Mouse (Mus musculus): ENCODE measurements around the gene H2-Eb2. TPM values are rescaled to one million over a fixed set of nuclear protein-coding genes. Genes with fewer than 3 reads are reported as not detected.

Gene H2-Eb2
- polyA plus RNA-seq, 1 experiment from 2014 or later = not detected

- no peak for TF ChIP-seq CTCF (IDR thresholded peaks at IDR 0.05; ENCODE audit: low read depth)
- Histone ChIP-seq H3K4me1 (replicated peaks; ENCODE audit: insufficient read depth, low read length) (no peaks in the 10 kb centered on the region), H3K4me3 (replicated peaks; ENCODE audit: low read depth, low read length) (no peak overlapping the region), H3K9ac (ENCODE audit: low read depth, low read length) (no peak overlapping the region), H3K36me3 (ENCODE audit: insufficient read depth, low read length) (no peaks in the 10 kb centered on the region), H3K4me2 (ENCODE audit: low read length) (no peak overlapping the region), H3K27me3 (ENCODE audit: insufficient read depth, low read length) (no peaks in the 10 kb centered on the region), H3K27ac (no peak overlapping the region), H3K9me3 (replicated peaks; ENCODE audit: low read length) (no peaks in the 10 kb centered on the region)
- 86% methylated on average over 7 of the region's 7 CpGs for WGBS
- ATAC-seq (replicated peaks; ENCODE audit: low FRiP score, low read depth) (no peak), DNase-seq (ENCODE audit: low spot score) (no peak)
Observed at GRCm38 (mm10) chr17:34345486-34345885, 20.0 kb downstream of the H2-Eb2 start.

DNA sequence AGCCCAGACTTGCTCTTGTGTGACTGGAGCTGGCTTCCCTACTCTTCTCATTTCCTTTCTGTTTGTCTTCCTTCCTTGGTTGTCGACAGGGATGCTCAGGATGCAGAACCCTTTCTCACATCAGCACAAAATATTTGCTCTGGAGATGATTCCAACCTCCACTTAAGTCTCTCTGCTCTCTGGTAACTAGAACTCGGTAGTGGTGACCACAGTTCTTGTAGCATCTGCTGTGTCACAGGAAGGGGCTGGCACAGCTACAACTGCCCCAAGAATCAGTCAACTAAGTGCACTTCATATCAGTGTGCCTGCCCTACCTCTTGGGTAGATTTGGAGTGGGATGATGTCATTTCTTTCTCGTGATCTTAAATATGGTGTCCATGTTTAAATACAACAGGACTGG lies 20.6 kb downstream of the H2-Eb2 start:
- H3K4me3 ChIP-seq (replicated peaks; ENCODE audit: low read depth, low read length) = no peak overlapping the region
- H3K27me3 ChIP-seq (ENCODE audit: insufficient read depth, low read length) = no peaks in the 10 kb centered on the region
- H3K27ac ChIP-seq = no peak overlapping the region
- no peaks in the 10 kb centered on the region for H3K4me1 ChIP-seq (replicated peaks; ENCODE audit: insufficient read depth, low read length)
- WGBS = 68% methylated on average over 3 of the region's 3 CpGs
- no peak for DNase-seq (ENCODE audit: low spot score)
- no peak overlapping the region for H3K9ac ChIP-seq (ENCODE audit: low read depth, low read length)
- TF ChIP-seq CTCF (IDR thresholded peaks at IDR 0.05; ENCODE audit: low read depth) = no peak
- no peak overlapping the region for H3K4me2 ChIP-seq (ENCODE audit: low read length)
- no peaks in the 10 kb centered on the region for H3K36me3 ChIP-seq (ENCODE audit: insufficient read depth, low read length)
- ATAC-seq (replicated peaks; ENCODE audit: low FRiP score, low read depth) = no peak
- no peaks in the 10 kb centered on the region for H3K9me3 ChIP-seq (replicated peaks; ENCODE audit: low read length)

DNA sequence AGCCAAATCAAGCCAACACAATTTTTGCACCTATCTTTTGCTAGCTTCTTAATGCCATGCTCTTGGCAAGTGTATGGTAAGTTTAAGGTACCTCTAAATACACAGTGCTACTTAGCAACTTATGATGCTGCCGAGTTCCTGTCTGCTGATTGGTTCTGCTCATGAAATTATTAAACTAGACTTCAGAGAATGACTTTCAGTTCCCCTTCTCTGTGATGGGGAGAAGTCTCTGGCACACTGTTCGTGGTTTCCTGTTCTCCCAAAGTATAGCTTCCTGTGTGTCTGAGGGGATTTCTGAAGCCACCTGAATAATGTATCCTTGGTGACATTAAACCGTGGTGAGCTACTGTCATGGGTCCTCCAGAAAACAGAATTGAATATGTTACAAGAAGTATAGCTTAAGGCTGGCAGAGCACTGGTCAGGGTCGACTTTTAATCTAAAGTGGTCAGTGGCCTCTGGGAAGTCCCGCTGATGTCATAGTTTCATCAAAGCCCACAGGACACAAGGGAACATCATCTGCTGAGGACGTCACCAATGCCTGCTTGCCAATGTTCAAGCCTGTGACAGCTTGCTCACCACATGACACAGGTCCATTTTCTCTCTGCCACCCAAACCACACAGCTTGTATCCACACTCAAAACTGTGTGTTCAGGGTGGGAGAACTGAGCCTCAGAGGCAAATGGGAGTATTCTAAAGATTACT lies 22.3 kb downstream of the H2-Eb2 start:
- WGBS = 67% methylated on average over 6 of the region's 6 CpGs
- peak; percentile 60 for DNase-seq (ENCODE audit: low spot score)

DNA sequence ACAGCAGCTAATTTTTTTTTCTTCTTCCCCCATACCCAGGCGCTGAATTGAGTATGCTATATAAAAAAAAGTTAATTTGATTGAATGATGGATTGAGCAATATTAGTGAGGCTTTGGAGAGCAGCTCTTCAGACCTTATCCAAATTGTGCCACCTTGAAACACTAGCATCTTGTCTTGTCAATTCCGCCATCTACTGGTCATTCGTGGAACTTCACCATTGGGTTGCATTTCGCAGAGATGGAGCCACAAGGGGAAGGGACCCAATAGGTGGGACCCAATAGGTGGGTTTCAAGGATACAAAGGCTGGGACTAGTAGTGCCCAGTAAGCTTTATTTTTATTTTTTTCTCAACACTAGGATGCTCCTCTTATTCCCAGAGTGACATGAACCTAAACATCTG lies 24.0 kb downstream of the H2-Eb2 start:
- DNase-seq (ENCODE audit: low spot score) = peak; percentile 83
- TF ChIP-seq CTCF (IDR thresholded peaks at IDR 0.05; ENCODE audit: low read depth) = peak; percentile 93
- no peak overlapping the region for H3K4me3 ChIP-seq (replicated peaks; ENCODE audit: low read depth, low read length)

More for the DNA sequence above, 22.3 kb downstream of the H2-Eb2 start:
- no peak overlapping the region for H3K4me2 ChIP-seq (ENCODE audit: low read length)
- H3K27me3 ChIP-seq (ENCODE audit: insufficient read depth, low read length) = no peaks in the 10 kb centered on the region
- no peak overlapping the region for H3K4me3 ChIP-seq (replicated peaks; ENCODE audit: low read depth, low read length)
- no peaks in the 10 kb centered on the region for H3K36me3 ChIP-seq (ENCODE audit: insufficient read depth, low read length)
- TF ChIP-seq CTCF (IDR thresholded peaks at IDR 0.05; ENCODE audit: low read depth) = no peak
- no peak for ATAC-seq (replicated peaks; ENCODE audit: low FRiP score, low read depth)
- no peak overlapping the region for H3K9ac ChIP-seq (ENCODE audit: low read depth, low read length)
- no peaks in the 10 kb centered on the region for H3K9me3 ChIP-seq (replicated peaks; ENCODE audit: low read length)
- H3K4me1 ChIP-seq (replicated peaks; ENCODE audit: insufficient read depth, low read length) = no peaks in the 10 kb centered on the region
- no peak overlapping the region for H3K27ac ChIP-seq

DNA sequence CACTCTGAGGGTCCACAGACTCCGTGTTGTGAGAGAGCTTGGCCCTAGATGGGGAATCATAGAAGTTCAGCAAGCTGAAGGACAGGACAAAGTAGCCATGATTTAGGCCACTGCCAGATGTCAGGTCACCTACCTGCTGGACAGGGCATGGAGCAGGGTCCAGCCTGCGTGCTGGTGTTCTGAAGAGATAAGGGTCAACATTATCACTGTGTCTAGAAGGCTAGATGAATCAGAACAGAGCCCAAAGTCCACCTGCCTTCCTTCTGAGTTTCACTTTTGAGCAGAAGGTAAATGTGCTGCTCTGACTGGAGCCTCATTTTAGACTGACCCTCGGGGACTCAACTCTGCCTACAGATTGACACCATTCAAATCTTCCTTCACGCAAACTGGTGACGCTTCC lies 29.1 kb downstream of the H2-Eb2 start, which contains the start of gene Btnl2:
Btnl2 (plus strand) TSS at position 284 of the 400 bp plus-strand sequence.
- 86% methylated on average over 5 of the region's 5 CpGs for WGBS
- Histone ChIP-seq H3K4me3 (replicated peaks; ENCODE audit: low read depth, low read length) (no peak within 1 kb of the TSS), H3K9ac (ENCODE audit: low read depth, low read length) (no peak within 1 kb of the TSS), H3K4me1 (replicated peaks; ENCODE audit: insufficient read depth, low read length) (no peaks in the 10 kb centered on the region), H3K36me3 (ENCODE audit: insufficient read depth, low read length) (no peaks in the 10 kb centered on the region), H3K4me2 (ENCODE audit: low read length) (no peak within 1 kb of the TSS), H3K9me3 (replicated peaks; ENCODE audit: low read length) (no peaks in the 10 kb centered on the region), H3K27me3 (ENCODE audit: insufficient read depth, low read length) (no peaks in the 10 kb centered on the region), H3K27ac (no peak within 1 kb of the TSS)
- DNase-seq (ENCODE audit: low spot score) (no peak), ATAC-seq (replicated peaks; ENCODE audit: low FRiP score, low read depth) (no peak)
- no peak for TF ChIP-seq CTCF (IDR thresholded peaks at IDR 0.05; ENCODE audit: low read depth)

More for the DNA sequence above, 24.0 kb downstream of the H2-Eb2 start:
- Histone ChIP-seq H3K4me1 (replicated peaks; ENCODE audit: insufficient read depth, low read length) (no peaks in the 10 kb centered on the region), H3K9me3 (replicated peaks; ENCODE audit: low read length) (no peaks in the 10 kb centered on the region), H3K27me3 (ENCODE audit: insufficient read depth, low read length) (no peaks in the 10 kb centered on the region), H3K27ac (no peak overlapping the region), H3K9ac (ENCODE audit: low read depth, low read length) (no peak overlapping the region), H3K36me3 (ENCODE audit: insufficient read depth, low read length) (no peaks in the 10 kb centered on the region), H3K4me2 (ENCODE audit: low read length) (no peak overlapping the region)
- WGBS = 6% methylated on average over 4 of the region's 4 CpGs
- ATAC-seq (replicated peaks; ENCODE audit: low FRiP score, low read depth) = no peak; the same call in 1 of the 2 replicates

DNA sequence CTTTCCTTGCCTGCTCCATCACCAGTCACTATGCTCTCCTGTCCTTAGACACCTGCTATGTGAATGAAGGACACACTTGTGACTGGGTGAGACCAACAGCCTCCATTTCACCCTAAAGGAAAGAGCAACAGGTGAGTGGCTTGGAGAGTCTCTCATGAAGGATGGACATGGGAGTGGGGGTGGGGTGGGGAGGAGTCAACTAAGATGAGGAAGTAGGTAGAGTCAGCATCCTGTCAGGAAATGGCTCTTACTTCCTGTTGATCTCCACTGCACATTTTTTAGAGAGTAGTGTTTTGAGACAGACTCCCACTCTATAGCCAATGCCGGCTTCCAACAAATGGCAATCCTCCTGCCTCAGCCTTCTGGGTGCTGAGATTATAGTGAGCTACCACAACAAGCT lies 29.5 kb downstream of the H2-Eb2 start:
- H3K27me3 ChIP-seq (ENCODE audit: insufficient read depth, low read length) = no peaks in the 10 kb centered on the region
- H3K9me3 ChIP-seq (replicated peaks; ENCODE audit: low read length) = no peaks in the 10 kb centered on the region
- no peaks in the 10 kb centered on the region for H3K4me1 ChIP-seq (replicated peaks; ENCODE audit: insufficient read depth, low read length)
- no peak overlapping the region for H3K9ac ChIP-seq (ENCODE audit: low read depth, low read length)
- H3K36me3 ChIP-seq (ENCODE audit: insufficient read depth, low read length) = no peaks in the 10 kb centered on the region
- no peak for DNase-seq (ENCODE audit: low spot score)
- no peak for ATAC-seq (replicated peaks; ENCODE audit: low FRiP score, low read depth)
- no peak overlapping the region for H3K4me3 ChIP-seq (replicated peaks; ENCODE audit: low read depth, low read length)
- no peak overlapping the region for H3K27ac ChIP-seq
- TF ChIP-seq CTCF (IDR thresholded peaks at IDR 0.05; ENCODE audit: low read depth) = no peak
- 76% methylated on average over 1 of the region's 1 CpGs for WGBS
- no peak overlapping the region for H3K4me2 ChIP-seq (ENCODE audit: low read length)

Measured in kidney, postnatal 0 days (tissue).